Mouse (Mus musculus): Measurements from ENCODE around the gene Rab5c. TPM values are rescaled to one million over a fixed set of nuclear protein-coding genes. Genes with fewer than 3 reads are reported as not detected.

Rab5c gene
- polyA plus RNA-seq, 1 experiment from 2014 or later, result 76.6 TPM

GRCm38 (mm10) chr11:100671956-100672355 is 66.1 kb downstream of the Rab5c start:
- Histone ChIP-seq H3K27ac (ENCODE audit: low read depth, low read length) (no peak overlapping the region), H3K4me1 (replicated peaks; ENCODE audit: control insufficient read depth, insufficient read depth, low read length) (0 out of 2 replicates have a peak, but pooled peaks cover 3% of the 10 kb centered on the region), H3K4me2 (replicated peaks; ENCODE audit: low read depth, low read length) (no peak overlapping the region), H3K4me3 (ENCODE audit: low read depth, low read length) (no peak overlapping the region), H3K27me3 (ENCODE audit: control insufficient read depth, insufficient read depth, low read length) (peaks cover 6% of the 10 kb centered on the region; the same call in 1 of the 2 replicates), H3K9me3 (ENCODE audit: control insufficient read depth, low read length) (no peaks in the 10 kb centered on the region), H3K36me3 (ENCODE audit: control insufficient read depth, insufficient read depth, low read length) (no peaks in the 10 kb centered on the region), H3K9ac (ENCODE audit: low read depth, low read length) (no peak overlapping the region)
- no peak for ATAC-seq (ENCODE audit: low FRiP score)
- DNase-seq (ENCODE audit: low spot score), result no peak
- WGBS, result 76% methylated on average over 2 of the region's 2 CpGs

DNA sequence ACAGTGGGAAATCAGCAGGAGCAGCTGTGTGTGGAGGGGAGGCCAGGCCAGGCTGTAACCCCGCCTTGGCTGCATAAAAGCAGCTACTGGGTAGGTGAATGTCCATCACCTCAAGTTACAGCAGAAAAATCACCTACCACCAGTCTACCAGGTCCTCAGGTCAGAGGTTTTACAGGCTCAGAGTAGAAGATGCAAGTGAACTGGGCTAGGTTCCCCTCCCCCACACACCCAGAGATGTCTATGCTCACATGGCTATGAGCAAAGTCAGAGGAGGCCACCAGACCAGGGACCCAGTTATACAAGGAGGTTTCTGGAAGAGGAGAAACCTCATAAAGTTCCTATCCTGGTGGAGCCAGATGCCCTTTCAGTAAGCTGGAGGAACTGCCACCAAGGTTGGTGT is 67.0 kb downstream of the Rab5c start:
- Histone ChIP-seq H3K9ac (ENCODE audit: low read depth, low read length) (no peak overlapping the region), H3K9me3 (ENCODE audit: control insufficient read depth, low read length) (no peaks in the 10 kb centered on the region), H3K4me2 (replicated peaks; ENCODE audit: low read depth, low read length) (no peak overlapping the region), H3K27me3 (ENCODE audit: control insufficient read depth, insufficient read depth, low read length) (peaks cover 6% of the 10 kb centered on the region; the same call in 1 of the 2 replicates), H3K4me1 (replicated peaks; ENCODE audit: control insufficient read depth, insufficient read depth, low read length) (0 out of 2 replicates have a peak, but pooled peaks cover 3% of the 10 kb centered on the region), H3K36me3 (ENCODE audit: control insufficient read depth, insufficient read depth, low read length) (no peaks in the 10 kb centered on the region), H3K4me3 (ENCODE audit: low read depth, low read length) (no peak overlapping the region), H3K27ac (ENCODE audit: low read depth, low read length) (no peak overlapping the region)
- WGBS, result 63% methylated on average over 1 of the region's 1 CpGs
- ATAC-seq (ENCODE audit: low FRiP score) (no peak), DNase-seq (ENCODE audit: low spot score) (no peak)

Other genes starting within 250 kb of the Rab5c start
- 259 and 306 TPM in 2 replicates for gene Acly, start 210.2 kb downstream of the Rab5c start, polyA plus RNA-seq (2014; fragmentation: Nextera tagmentation; extraction: Ambion mirVana)
- gene Ttc25, start 192.6 kb downstream of the Rab5c start, polyA plus RNA-seq (2014; fragmentation: Nextera tagmentation; extraction: Ambion mirVana), result 2.6 and 2.8 TPM in 2 replicates
- 17.4 and 17.8 TPM in 2 replicates for gene Cnp, start 163.3 kb downstream of the Rab5c start, polyA plus RNA-seq (2014; fragmentation: Nextera tagmentation; extraction: Ambion mirVana)
- 108 and 109 TPM in 2 replicates for gene Nkiras2, start 119.0 kb downstream of the Rab5c start, polyA plus RNA-seq (2014; fragmentation: Nextera tagmentation; extraction: Ambion mirVana)
- gene Dnajc7, start 118.0 kb downstream of the Rab5c start, polyA plus RNA-seq (2014; fragmentation: Nextera tagmentation; extraction: Ambion mirVana), result 95.3 and 105 TPM in 2 replicates
- gene Zfp385c, start 45.8 kb downstream of the Rab5c start, polyA plus RNA-seq (2014; fragmentation: Nextera tagmentation; extraction: Ambion mirVana), result 0.08 and 0.71 TPM in 2 replicates
- gene Dhx58, start 33.9 kb downstream of the Rab5c start, polyA plus RNA-seq (2014; fragmentation: Nextera tagmentation; extraction: Ambion mirVana), result 1.8 and 1.9 TPM in 2 replicates
- gene Kat2a, start 25.8 kb downstream of the Rab5c start, polyA plus RNA-seq (2014; fragmentation: Nextera tagmentation; extraction: Ambion mirVana), result 47.2 and 50.3 TPM in 2 replicates
- gene Hspb9, start 24.4 kb downstream of the Rab5c start, polyA plus RNA-seq (2014; fragmentation: Nextera tagmentation; extraction: Ambion mirVana), result 0.50 and 0.82 TPM in 2 replicates
- 3.8 and 5.7 TPM in 2 replicates for gene Kcnh4, start 21.7 kb upstream of the Rab5c start, polyA plus RNA-seq (2014; fragmentation: Nextera tagmentation; extraction: Ambion mirVana)
- gene Hcrt, start 24.7 kb upstream of the Rab5c start, polyA plus RNA-seq (2014; fragmentation: Nextera tagmentation; extraction: Ambion mirVana), result not detected in 2 replicates
- 1.1 and 2.1 TPM in 2 replicates for gene Ghdc, start 32.7 kb upstream of the Rab5c start, polyA plus RNA-seq (2014; fragmentation: Nextera tagmentation; extraction: Ambion mirVana)
- 13.4 and 14.8 TPM in 2 replicates for gene Stat5b, start 112.5 kb upstream of the Rab5c start, polyA plus RNA-seq (2014; fragmentation: Nextera tagmentation; extraction: Ambion mirVana)
- gene Stat5a, start 121.1 kb upstream of the Rab5c start, polyA plus RNA-seq (2014; fragmentation: Nextera tagmentation; extraction: Ambion mirVana), result 1.4 and 1.8 TPM in 2 replicates
- 25.6 and 33.3 TPM in 2 replicates for gene Stat3, start 201.3 kb upstream of the Rab5c start, polyA plus RNA-seq (2014; fragmentation: Nextera tagmentation; extraction: Ambion mirVana)
- gene Cavin1, start 232.7 kb upstream of the Rab5c start, polyA plus RNA-seq (2014; fragmentation: Nextera tagmentation; extraction: Ambion mirVana), result 11.9 and 13.2 TPM in 2 replicates

Measured in hindbrain, embryonic 11.5 days (tissue).